Mouse (Mus musculus): Measurements from ENCODE around the gene Hook2. TPM values are rescaled to one million over a fixed set of nuclear protein-coding genes. Genes with fewer than 3 reads are reported as not detected.

Gene Hook2
- polyA plus RNA-seq, 1 experiment from 2014 or later: 19.5 TPM

Other genes with a start within 250 kb of the Hook2 start
- gene Nfix, start 190.3 kb upstream of the Hook2 start, polyA plus RNA-seq (2016; fragmentation: Nextera tagmentation; extraction: Ambion mirVana): 0.29 and 0.77 TPM in 2 replicates
- 2.8 and 3.0 TPM in 2 replicates for gene Dand5, start 167.8 kb upstream of the Hook2 start, polyA plus RNA-seq (2016; fragmentation: Nextera tagmentation; extraction: Ambion mirVana)
- gene Gadd45gip1, start 159.1 kb upstream of the Hook2 start, polyA plus RNA-seq (2016; fragmentation: Nextera tagmentation; extraction: Ambion mirVana): 45.2 and 47.3 TPM in 2 replicates
- gene Rad23a, start 149.9 kb upstream of the Hook2 start, polyA plus RNA-seq (2016; fragmentation: Nextera tagmentation; extraction: Ambion mirVana): 112 and 122 TPM in 2 replicates
- gene Calr, start 143.7 kb upstream of the Hook2 start, polyA plus RNA-seq (2016; fragmentation: Nextera tagmentation; extraction: Ambion mirVana): 758 and 801 TPM in 2 replicates
- 133 and 138 TPM in 2 replicates for gene Farsa, start 133.6 kb upstream of the Hook2 start, polyA plus RNA-seq (2016; fragmentation: Nextera tagmentation; extraction: Ambion mirVana)
- gene Syce2, start 118.5 kb upstream of the Hook2 start, polyA plus RNA-seq (2016; fragmentation: Nextera tagmentation; extraction: Ambion mirVana): 77.8 and 83.7 TPM in 2 replicates
- 49.6 and 51.8 TPM in 2 replicates for gene Gcdh, start 96.7 kb upstream of the Hook2 start, polyA plus RNA-seq (2016; fragmentation: Nextera tagmentation; extraction: Ambion mirVana)
- 14.5 and 15.6 TPM in 2 replicates for gene Klf1, start 88.7 kb upstream of the Hook2 start, polyA plus RNA-seq (2016; fragmentation: Nextera tagmentation; extraction: Ambion mirVana)
- 6.1 and 10.1 TPM in 2 replicates for gene Dnase2a, start 82.0 kb upstream of the Hook2 start, polyA plus RNA-seq (2016; fragmentation: Nextera tagmentation; extraction: Ambion mirVana)
- gene Mast1, start 53.2 kb upstream of the Hook2 start, polyA plus RNA-seq (2016; fragmentation: Nextera tagmentation; extraction: Ambion mirVana): 2.3 and 3.4 TPM in 2 replicates
- gene Rtbdn, start 43.6 kb upstream of the Hook2 start, polyA plus RNA-seq (2016; fragmentation: Nextera tagmentation; extraction: Ambion mirVana): 0.36 and 0.91 TPM in 2 replicates
- not detected in 2 replicates for gene Gm49661, start 21.2 kb upstream of the Hook2 start, polyA plus RNA-seq (2016; fragmentation: Nextera tagmentation; extraction: Ambion mirVana)
- 1,193 and 1,272 TPM in 2 replicates for gene Prdx2, start 21.0 kb upstream of the Hook2 start, polyA plus RNA-seq (2016; fragmentation: Nextera tagmentation; extraction: Ambion mirVana)
- 147 and 148 TPM in 2 replicates for gene Rnaseh2a, start 20.8 kb upstream of the Hook2 start, polyA plus RNA-seq (2016; fragmentation: Nextera tagmentation; extraction: Ambion mirVana)
- gene Junb, start 11.9 kb upstream of the Hook2 start, polyA plus RNA-seq (2016; fragmentation: Nextera tagmentation; extraction: Ambion mirVana): 6.6 and 6.7 TPM in 2 replicates
- gene Best2, start 23.9 kb downstream of the Hook2 start, polyA plus RNA-seq (2016; fragmentation: Nextera tagmentation; extraction: Ambion mirVana): 0.08 TPM in 1 of 2 replicates, not detected in the other
- gene Asna1, start 34.7 kb downstream of the Hook2 start, polyA plus RNA-seq (2016; fragmentation: Nextera tagmentation; extraction: Ambion mirVana): 157 TPM in 2 replicates
- gene Trir, start 36.2 kb downstream of the Hook2 start, polyA plus RNA-seq (2016; fragmentation: Nextera tagmentation; extraction: Ambion mirVana): 154 and 157 TPM in 2 replicates
- gene Tnpo2, start 46.3 kb downstream of the Hook2 start, polyA plus RNA-seq (2016; fragmentation: Nextera tagmentation; extraction: Ambion mirVana): 31.2 and 31.5 TPM in 2 replicates
- 21.4 and 25.1 TPM in 2 replicates for gene Fbxw9, start 69.5 kb downstream of the Hook2 start, polyA plus RNA-seq (2016; fragmentation: Nextera tagmentation; extraction: Ambion mirVana)
- not detected in 2 replicates for gene Gm5741, start 77.4 kb downstream of the Hook2 start, polyA plus RNA-seq (2016; fragmentation: Nextera tagmentation; extraction: Ambion mirVana)
- gene Dhps, start 81.2 kb downstream of the Hook2 start, polyA plus RNA-seq (2016; fragmentation: Nextera tagmentation; extraction: Ambion mirVana): 70.5 and 74.5 TPM in 2 replicates
- 126 and 127 TPM in 2 replicates for gene Wdr83os, start 90.1 kb downstream of the Hook2 start, polyA plus RNA-seq (2016; fragmentation: Nextera tagmentation; extraction: Ambion mirVana)
- 64.3 and 65.8 TPM in 2 replicates for gene Wdr83, start 90.7 kb downstream of the Hook2 start, polyA plus RNA-seq (2016; fragmentation: Nextera tagmentation; extraction: Ambion mirVana)
- gene Man2b1, start 92.7 kb downstream of the Hook2 start, polyA plus RNA-seq (2016; fragmentation: Nextera tagmentation; extraction: Ambion mirVana): 26.1 and 27.2 TPM in 2 replicates
- gene Zfp791, start 132.5 kb downstream of the Hook2 start, polyA plus RNA-seq (2016; fragmentation: Nextera tagmentation; extraction: Ambion mirVana): 1.6 and 1.9 TPM in 2 replicates
- gene Cks1brt, start 161.3 kb downstream of the Hook2 start, polyA plus RNA-seq (2016; fragmentation: Nextera tagmentation; extraction: Ambion mirVana): not detected in 2 replicates
- not detected in 2 replicates for gene Olfr371, start 235.4 kb downstream of the Hook2 start, polyA plus RNA-seq (2016; fragmentation: Nextera tagmentation; extraction: Ambion mirVana)